Mouse (Mus musculus) liver, adult (tissue): ENCODE data around the gene Cx3cr1.

Source experiments
- GATA4 ChIP-seq: IDR thresholded peaks from 2 replicates; pipeline ENCODE4 v1.6.1; 2014; ENCODE audit warnings: mild to moderate bottlenecking, low read length; ENCODE audit not compliant: insufficient replicate concordance

Gene Cx3cr1

GRCm38 (mm10) chr9:120069779-120070178, at the start of gene Cx3cr1:
Gene Cx3cr1, minus strand, starts transcription at chr9:120069879.
- no peak for TF ChIP-seq GATA4

GRCm38 (mm10) chr9:120118212-120118611, 48.5 kb upstream of the Cx3cr1 start:
- TF ChIP-seq GATA4, result no peak

GRCm38 (mm10) chr9:120116184-120116624, 46.5 kb upstream of the Cx3cr1 start:
- TF ChIP-seq GATA4, result no peak

GRCm38 (mm10) chr9:120115580-120115979, 45.9 kb upstream of the Cx3cr1 start:
- TF ChIP-seq GATA4, result no peak

GRCm38 (mm10) chr9:120114789-120115151, 45.1 kb upstream of the Cx3cr1 start:
- no peak for TF ChIP-seq GATA4

- TF ChIP-seq GATA4, result no peak
Observed at GRCm38 (mm10) chr9:120114051-120114788, 44.5 kb upstream of the Cx3cr1 start.

GRCm38 (mm10) chr9:120113456-120113855, 43.8 kb upstream of the Cx3cr1 start:
- no peak for TF ChIP-seq GATA4

- TF ChIP-seq GATA4, result no peak
Observed at GRCm38 (mm10) chr9:120112472-120112871, 42.8 kb upstream of the Cx3cr1 start.

- no peak for TF ChIP-seq GATA4
Observed at GRCm38 (mm10) chr9:120111156-120111945, 41.7 kb upstream of the Cx3cr1 start.

- no peak for TF ChIP-seq GATA4
Observed at GRCm38 (mm10) chr9:120110211-120111018, 40.7 kb upstream of the Cx3cr1 start, which contains the start of gene Slc25a38. Gene Slc25a38, plus strand, starts transcription at chr9:120110374.

GRCm38 (mm10) chr9:120101165-120101564, 31.5 kb upstream of the Cx3cr1 start:
- TF ChIP-seq GATA4, result no peak

GRCm38 (mm10) chr9:120099304-120099703, 29.6 kb upstream of the Cx3cr1 start:
- no peak for TF ChIP-seq GATA4

GRCm38 (mm10) chr9:120098682-120099081, 29.0 kb upstream of the Cx3cr1 start:
- no peak for TF ChIP-seq GATA4

- no peak for TF ChIP-seq GATA4
Observed at GRCm38 (mm10) chr9:120095886-120096285, 26.2 kb upstream of the Cx3cr1 start.

- TF ChIP-seq GATA4, result no peak
Observed at GRCm38 (mm10) chr9:120093701-120094100, 24.0 kb upstream of the Cx3cr1 start.
